14 mouse cellular contexts compared by ENCODE assay signal in the genomic region with DNA sequence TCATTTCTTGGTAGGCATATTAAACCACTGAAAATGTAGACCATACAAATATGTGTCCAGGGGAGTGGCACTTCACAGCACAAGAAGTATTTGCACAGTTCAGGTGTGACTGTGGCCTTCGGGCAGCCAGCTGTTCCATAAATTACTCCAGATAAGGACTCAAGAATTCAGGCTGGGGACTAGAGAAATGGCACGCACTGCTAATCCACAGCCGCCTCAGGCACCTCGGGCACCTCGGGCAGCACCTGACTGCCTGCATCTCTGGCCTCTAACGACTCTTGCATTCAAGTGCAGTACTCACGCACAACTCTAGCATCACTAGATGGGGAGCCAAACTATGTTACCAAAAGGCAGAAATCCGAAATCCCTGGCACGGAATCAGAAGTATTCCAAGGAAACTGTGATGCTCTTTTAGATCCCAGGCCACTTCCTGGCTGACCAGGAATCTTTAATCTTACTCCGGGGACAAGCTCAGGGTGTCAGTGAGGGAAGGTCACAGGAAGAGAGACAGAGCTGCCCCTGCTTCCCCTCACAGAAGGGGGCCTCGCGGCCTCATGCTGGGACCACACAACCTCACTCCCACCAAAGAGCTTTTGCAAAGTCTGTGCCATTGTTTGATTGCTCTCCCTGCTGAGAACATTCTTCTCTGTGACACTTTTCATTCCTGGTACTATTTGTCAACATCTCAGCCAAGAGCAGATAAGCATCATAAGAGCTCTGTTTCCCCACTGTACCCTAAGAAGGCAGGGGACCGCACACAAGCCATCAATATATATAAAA. TPM values are rescaled to one million over a fixed set of nuclear protein-coding genes. Genes with fewer than 3 reads are reported as not detected.
DNase-seq lines count a peak whose midpoint lies in the region; ATAC-seq and TF ChIP-seq lines count a peak whose summit lies in the region.
"Had no signal": no experiment of that assay in that cellular context is flagged by ENCODE, and none has a peak within 500 bp of the region (broad histone marks: within the 10 kb centered on the region; RNA-seq: fewer than 3 reads in every experiment).

No protein-coding gene starts in this region.

- TF ChIP-seq EP300 in stomach, postnatal 0 days (optimal IDR thresholded peaks at IDR 0.05), result no peak

- no peak overlapping the region for H3K4me2 ChIP-seq in stomach, postnatal 0 days (replicated peaks; ENCODE audit: low read depth)
- H3K4me2 ChIP-seq: midbrain, embryonic 13.5 days had no signal

- no peak for TF ChIP-seq POLR2A in lung, adult 2 months (IDR thresholded peaks at IDR 0.05; ENCODE audit: borderline replicate concordance, extremely low read depth, low read depth, low read length)

- H3K27me3 ChIP-seq in heart, embryonic 10.5 days (ENCODE audit: insufficient read depth, poor library complexity, severe bottlenecking), result peaks cover 5% of the 10 kb centered on the region; the same call in 1 of the 2 replicates
- H3K27me3 ChIP-seq in stomach, postnatal 0 days (ENCODE audit: control insufficient read depth, insufficient read depth, low read length), result no peaks in the 10 kb centered on the region

- H3K4me1 ChIP-seq in heart, embryonic 10.5 days, result peaks cover 37% of the 10 kb centered on the region
- peaks cover 10% of the 10 kb centered on the region; the same call in 1 of the 2 replicates for H3K4me1 ChIP-seq in lung, adult 2 months (ENCODE audit: control insufficient read depth, insufficient read depth, low read length)
- peaks cover 11% of the 10 kb centered on the region for H3K4me1 ChIP-seq in stomach, postnatal 0 days (replicated peaks; ENCODE audit: control insufficient read depth, insufficient read depth)

- ATAC-seq in stomach, postnatal 0 days (ENCODE audit: low FRiP score, low TSS enrichment), result peak; percentile 29
- ATAC-seq: forebrain, embryonic 14.5 days; midbrain, embryonic 13.5 days had no signal

- TF ChIP-seq CTCF in lung, adult 2 months (IDR thresholded peaks at IDR 0.05; ENCODE audit: insufficient read depth, low read length), result no peak
- no peak for TF ChIP-seq CTCF in stomach, postnatal 0 days (IDR thresholded peaks at IDR 0.05; ENCODE audit: low read depth)

- H3K4me3 ChIP-seq in heart, embryonic 10.5 days, result no peak overlapping the region
- H3K4me3 ChIP-seq in lung, adult 2 months (replicated peaks; ENCODE audit: extremely low read depth, low read depth, low read length), result no peak overlapping the region
- H3K4me3 ChIP-seq in stomach, postnatal 0 days (ENCODE audit: low read depth, low read length), result no peak overlapping the region
- H3K4me3 ChIP-seq: gastrocnemius, adult 2 months; midbrain, embryonic 13.5 days had no signal

- peak overlapping the region; percentile 62; the same call in 1 of the 2 replicates for H3K27ac ChIP-seq in heart, embryonic 10.5 days
- H3K27ac ChIP-seq in stomach, postnatal 0 days (replicated peaks), result no peak overlapping the region
- H3K27ac ChIP-seq: gastrocnemius, adult 2 months; midbrain, embryonic 13.5 days had no signal

- whole genome bisulfite sequencing in heart, embryonic 10.5 days, result 10% methylated on average over 13 of the region's 13 CpGs
- WGBS in lung, adult 2 months, result 44% methylated on average over 13 of the region's 13 CpGs
- WGBS in stomach, postnatal 0 days, result 36% methylated on average over 13 of the region's 13 CpGs

- no peak overlapping the region for H3K9ac ChIP-seq in stomach, postnatal 0 days (ENCODE audit: low read length)
- H3K9ac ChIP-seq: midbrain, embryonic 13.5 days had no signal

- H3K9me3 ChIP-seq in heart, embryonic 10.5 days, result no peaks in the 10 kb centered on the region
- H3K9me3 ChIP-seq in stomach, postnatal 0 days (ENCODE audit: control insufficient read depth, low read length), result no peaks in the 10 kb centered on the region
- H3K9me3 ChIP-seq: midbrain, embryonic 13.5 days had no signal

- no peaks in the 10 kb centered on the region for H3K36me3 ChIP-seq in heart, embryonic 10.5 days
- H3K36me3 ChIP-seq in stomach, postnatal 0 days (ENCODE audit: control insufficient read depth, insufficient read depth, low read length), result no peaks in the 10 kb centered on the region
- H3K36me3 ChIP-seq: midbrain, embryonic 13.5 days had no signal

- no peak for DNase-seq in heart, embryonic 10.5 days (ENCODE audit: low spot score)
- no peak for DNase-seq in heart, adult 11 months
- peak; percentile 43 to 59 for DNase-seq in lung, adult 18-20 months
- no peak for DNase-seq in lung, postnatal 14 days
- DNase-seq in lung, adult 2 months, result peak; percentile 34
- peak; percentile 44 for DNase-seq in stomach, postnatal 0 days (ENCODE audit: low spot score)
- no peak for DNase-seq in right cerebral cortex, postnatal 14 days
- no peak for DNase-seq in spleen, adult 12 weeks (ENCODE audit: low spot score)
- DNase-seq: cerebellum, adult 18-20 months; gastrocnemius, adult 2 months; right cerebral cortex, postnatal 4 days; thymus, postnatal 36 days had no signal

RNA-seq across cellular contexts. Expression of gene Slc7a7, which starts 2.1 kb away (rescaled TPM):
- 6.2 and 8.4 TPM in 2 replicates for polyA plus RNA-seq in heart, embryonic 10.5 days (2016; fragmentation: Nextera tagmentation; extraction: Ambion mirVana)
- polyA plus RNA-seq in lung, adult 2 months (2012; rRNA removed), result 23.1 and 29.2 TPM in 2 replicates
- polyA plus RNA-seq in stomach, postnatal 0 days (2015; fragmentation: Nextera tagmentation; extraction: Ambion mirVana), result 9.3 and 9.5 TPM in 2 replicates

RNA-seq across cellular contexts. Expression of gene Mrpl52, which starts 11.3 kb away (rescaled TPM):
- 222 and 228 TPM in 2 replicates for polyA plus RNA-seq in heart, embryonic 10.5 days (2016; fragmentation: Nextera tagmentation; extraction: Ambion mirVana)
- 185 and 290 TPM in 2 replicates for polyA plus RNA-seq in lung, adult 2 months (2012; rRNA removed)
- polyA plus RNA-seq in stomach, postnatal 0 days (2015; fragmentation: Nextera tagmentation; extraction: Ambion mirVana), result 312 and 339 TPM in 2 replicates

RNA-seq across cellular contexts. Expression of gene Mmp14, which starts 16.0 kb away (rescaled TPM):
- polyA plus RNA-seq in heart, embryonic 10.5 days (2016; fragmentation: Nextera tagmentation; extraction: Ambion mirVana), result 80.3 and 108 TPM in 2 replicates
- 119 and 130 TPM in 2 replicates for polyA plus RNA-seq in lung, adult 2 months (2012; rRNA removed)
- polyA plus RNA-seq in stomach, postnatal 0 days (2015; fragmentation: Nextera tagmentation; extraction: Ambion mirVana), result 63.9 and 70.4 TPM in 2 replicates

RNA-seq across cellular contexts. Expression of gene Lrp10, which starts 48.5 kb away (rescaled TPM):
- 44.8 and 51.0 TPM in 2 replicates for polyA plus RNA-seq in heart, embryonic 10.5 days (2016; fragmentation: Nextera tagmentation; extraction: Ambion mirVana)
- 184 and 199 TPM in 2 replicates for polyA plus RNA-seq in lung, adult 2 months (2012; rRNA removed)
- 59.3 and 70.0 TPM in 2 replicates for polyA plus RNA-seq in stomach, postnatal 0 days (2015; fragmentation: Nextera tagmentation; extraction: Ambion mirVana)

RNA-seq across cellular contexts. Expression of gene Oxa1l, which starts 54.8 kb away (rescaled TPM):
- 52.1 and 62.5 TPM in 2 replicates for polyA plus RNA-seq in heart, embryonic 10.5 days (2016; fragmentation: Nextera tagmentation; extraction: Ambion mirVana)
- polyA plus RNA-seq in lung, adult 2 months (2012; rRNA removed), result 95.3 and 98.1 TPM in 2 replicates
- polyA plus RNA-seq in stomach, postnatal 0 days (2015; fragmentation: Nextera tagmentation; extraction: Ambion mirVana), result 30.5 and 31.7 TPM in 2 replicates

Comparison
In these comparisons a context has a peak if more than half of its experiments do, and no peak if none do; other contexts are left out.
1. DNase-seq: peak in lung, adult 18-20 months (2 of 2), lung, adult 2 months (single experiment) and stomach, postnatal 0 days (single experiment); none in heart, embryonic 10.5 days (single experiment), heart, adult 11 months (single experiment), lung, postnatal 14 days (single experiment), right cerebral cortex, postnatal 14 days (single experiment) and spleen, adult 12 weeks (single experiment).